Mouse (Mus musculus): ENCODE measurements around the gene Necap1. TPM values are rescaled to one million over a fixed set of nuclear protein-coding genes. Genes with fewer than 3 reads are reported as not detected.

Necap1 gene
- 52.1 and 56.2 TPM in 2 replicates for polyA plus RNA-seq (2016; fragmentation: Nextera tagmentation; extraction: Ambion mirVana)

- DNase-seq (ENCODE audit: low spot score) = peak; percentile 98
- Histone ChIP-seq H3K9me3 (replicated peaks) (no peaks in the 10 kb centered on the region), H3K36me3 (peaks cover 31% of the 10 kb centered on the region), H3K27ac (peak within 1 kb of the TSS; percentile 84), H3K4me1 (peaks cover 5% of the 10 kb centered on the region; the same call in 1 of the 2 replicates), H3K27me3 (ENCODE audit: low read depth, poor library complexity, severe bottlenecking) (no peaks in the 10 kb centered on the region), H3K4me3 (peak within 1 kb of the TSS; percentile 63)
- WGBS = 7% methylated on average over 43 of the region's 43 CpGs
Observed at GRCm38 (mm10) chr6:122873871-122874719, at the start of gene Necap1. Necap1 (plus strand) TSS chr6:122874474.

- H3K9me3 ChIP-seq (replicated peaks) = no peaks in the 10 kb centered on the region
- 93% methylated on average over 9 of the region's 9 CpGs for whole genome bisulfite sequencing
- no peak for DNase-seq (ENCODE audit: low spot score)
- H3K36me3 ChIP-seq = peaks cover 10% of the 10 kb centered on the region
- H3K27me3 ChIP-seq (ENCODE audit: low read depth, poor library complexity, severe bottlenecking) = no peaks in the 10 kb centered on the region; the same call in 1 of the 2 replicates
- H3K4me1 ChIP-seq = peaks cover 39% of the 10 kb centered on the region
- H3K4me3 ChIP-seq = no peak overlapping the region
- H3K27ac ChIP-seq = no peak overlapping the region
Observed at GRCm38 (mm10) chr6:122825166-122825565, 49.1 kb upstream of the Necap1 start.

- H3K4me1 ChIP-seq = peaks cover 30% of the 10 kb centered on the region
- H3K27me3 ChIP-seq (ENCODE audit: low read depth, poor library complexity, severe bottlenecking) = no peaks in the 10 kb centered on the region; the same call in 1 of the 2 replicates
- H3K9me3 ChIP-seq (replicated peaks) = no peaks in the 10 kb centered on the region
- H3K36me3 ChIP-seq = peaks cover 10% of the 10 kb centered on the region
- 2% methylated on average over 24 of the region's 29 CpGs for WGBS
- DNase-seq (ENCODE audit: low spot score) = peak; percentile 63
- H3K4me3 ChIP-seq = peak overlapping the region; percentile 53
- peak overlapping the region; percentile 76 for H3K27ac ChIP-seq
Observed at GRCm38 (mm10) chr6:122825923-122826742, 48.1 kb upstream of the Necap1 start.

- peaks cover 19% of the 10 kb centered on the region for H3K4me1 ChIP-seq
- H3K36me3 ChIP-seq = peaks cover 15% of the 10 kb centered on the region
- no peaks in the 10 kb centered on the region for H3K9me3 ChIP-seq (replicated peaks)
- WGBS = 45% methylated on average over 13 of the region's 13 CpGs
- no peak overlapping the region for H3K4me3 ChIP-seq
- no peak overlapping the region for H3K27ac ChIP-seq
- H3K27me3 ChIP-seq (ENCODE audit: low read depth, poor library complexity, severe bottlenecking) = no peaks in the 10 kb centered on the region
- peak; percentile 42 for DNase-seq (ENCODE audit: low spot score)
Observed at GRCm38 (mm10) chr6:122828086-122828485, 46.2 kb upstream of the Necap1 start.

GRCm38 (mm10) chr6:122832880-122833279 is 41.4 kb upstream of the Necap1 start:
- Histone ChIP-seq H3K4me3 (no peak overlapping the region), H3K36me3 (peaks cover 54% of the 10 kb centered on the region), H3K4me1 (no peaks in the 10 kb centered on the region), H3K9me3 (replicated peaks) (no peaks in the 10 kb centered on the region), H3K27ac (no peak overlapping the region), H3K27me3 (ENCODE audit: low read depth, poor library complexity, severe bottlenecking) (no peaks in the 10 kb centered on the region)
- no peak for DNase-seq (ENCODE audit: low spot score)
- 81% methylated on average over 7 of the region's 7 CpGs for WGBS

- DNase-seq (ENCODE audit: low spot score) = no peak
- no peaks in the 10 kb centered on the region for H3K27me3 ChIP-seq (ENCODE audit: low read depth, poor library complexity, severe bottlenecking)
Observed at GRCm38 (mm10) chr6:122834365-122834764, 39.9 kb upstream of the Necap1 start.

GRCm38 (mm10) chr6:122836974-122837373 is 37.3 kb upstream of the Necap1 start:
- Histone ChIP-seq H3K4me1 (no peaks in the 10 kb centered on the region), H3K27ac (no peak overlapping the region), H3K36me3 (peaks cover 83% of the 10 kb centered on the region), H3K9me3 (replicated peaks) (no peaks in the 10 kb centered on the region), H3K27me3 (ENCODE audit: low read depth, poor library complexity, severe bottlenecking) (no peaks in the 10 kb centered on the region), H3K4me3 (no peak overlapping the region)
- DNase-seq (ENCODE audit: low spot score) = no peak
- WGBS = 91% methylated on average over 3 of the region's 3 CpGs

More at GRCm38 (mm10) chr6:122834365-122834764, 39.9 kb upstream of the Necap1 start:
- no peaks in the 10 kb centered on the region for H3K9me3 ChIP-seq (replicated peaks)
- no peaks in the 10 kb centered on the region for H3K4me1 ChIP-seq
- no peak overlapping the region for H3K4me3 ChIP-seq
- 60% methylated on average over 4 of the region's 4 CpGs for WGBS
- peaks cover 61% of the 10 kb centered on the region for H3K36me3 ChIP-seq
- no peak overlapping the region for H3K27ac ChIP-seq

GRCm38 (mm10) chr6:122837539-122837938 is 36.7 kb upstream of the Necap1 start:
- H3K27me3 ChIP-seq (ENCODE audit: low read depth, poor library complexity, severe bottlenecking) = no peaks in the 10 kb centered on the region
- no peaks in the 10 kb centered on the region for H3K4me1 ChIP-seq
- DNase-seq (ENCODE audit: low spot score) = no peak
- WGBS = 91% methylated on average over 5 of the region's 5 CpGs
- H3K27ac ChIP-seq = no peak overlapping the region
- peaks cover 87% of the 10 kb centered on the region for H3K36me3 ChIP-seq
- no peak overlapping the region for H3K4me3 ChIP-seq
- H3K9me3 ChIP-seq (replicated peaks) = no peaks in the 10 kb centered on the region

- Histone ChIP-seq H3K9me3 (replicated peaks) (no peaks in the 10 kb centered on the region), H3K27me3 (ENCODE audit: low read depth, poor library complexity, severe bottlenecking) (no peaks in the 10 kb centered on the region), H3K4me1 (no peaks in the 10 kb centered on the region), H3K36me3 (peaks cover 55% of the 10 kb centered on the region), H3K4me3 (no peak overlapping the region), H3K27ac (no peak overlapping the region)
- DNase-seq (ENCODE audit: low spot score) = no peak
- 69% methylated on average over 6 of the region's 6 CpGs for WGBS
Observed at GRCm38 (mm10) chr6:122843759-122844158, 30.5 kb upstream of the Necap1 start.

- H3K27ac ChIP-seq = no peak overlapping the region
- DNase-seq (ENCODE audit: low spot score) = no peak
- no peak overlapping the region for H3K4me3 ChIP-seq
- 79% methylated on average over 2 of the region's 2 CpGs for WGBS
- no peaks in the 10 kb centered on the region for H3K9me3 ChIP-seq (replicated peaks)
- no peaks in the 10 kb centered on the region for H3K36me3 ChIP-seq
- H3K4me1 ChIP-seq = no peaks in the 10 kb centered on the region
- H3K27me3 ChIP-seq (ENCODE audit: low read depth, poor library complexity, severe bottlenecking) = no peaks in the 10 kb centered on the region
Observed at GRCm38 (mm10) chr6:122852696-122853095, 21.6 kb upstream of the Necap1 start.

GRCm38 (mm10) chr6:122854552-122854951 is 19.7 kb upstream of the Necap1 start:
- no peaks in the 10 kb centered on the region for H3K36me3 ChIP-seq
- no peaks in the 10 kb centered on the region for H3K27me3 ChIP-seq (ENCODE audit: low read depth, poor library complexity, severe bottlenecking)
- no peak overlapping the region for H3K27ac ChIP-seq
- no peaks in the 10 kb centered on the region for H3K4me1 ChIP-seq
- H3K9me3 ChIP-seq (replicated peaks) = no peaks in the 10 kb centered on the region
- WGBS = 89% methylated on average over 12 of the region's 12 CpGs
- no peak for DNase-seq (ENCODE audit: low spot score)
- H3K4me3 ChIP-seq = no peak overlapping the region

GRCm38 (mm10) chr6:122855955-122856354 is 18.3 kb upstream of the Necap1 start, which contains the start of gene C3ar1:
C3ar1 (minus strand) TSS chr6:122856161.
- no peaks in the 10 kb centered on the region for H3K36me3 ChIP-seq
- DNase-seq (ENCODE audit: low spot score) = no peak
- 80% methylated on average over 7 of the region's 7 CpGs for WGBS
- no peak within 1 kb of the TSS for H3K27ac ChIP-seq
- no peak within 1 kb of the TSS for H3K4me3 ChIP-seq
- H3K27me3 ChIP-seq (ENCODE audit: low read depth, poor library complexity, severe bottlenecking) = no peaks in the 10 kb centered on the region
- H3K4me1 ChIP-seq = no peaks in the 10 kb centered on the region
- no peaks in the 10 kb centered on the region for H3K9me3 ChIP-seq (replicated peaks)

GRCm38 (mm10) chr6:122862434-122862833 is 11.8 kb upstream of the Necap1 start:
- H3K27me3 ChIP-seq (ENCODE audit: low read depth, poor library complexity, severe bottlenecking) = no peaks in the 10 kb centered on the region
- H3K9me3 ChIP-seq (replicated peaks) = peaks cover 2% of the 10 kb centered on the region; the same call in 1 of the 2 replicates
- no peaks in the 10 kb centered on the region for H3K36me3 ChIP-seq
- H3K4me1 ChIP-seq = no peaks in the 10 kb centered on the region
- 82% methylated on average over 6 of the region's 6 CpGs for WGBS
- no peak overlapping the region for H3K27ac ChIP-seq
- DNase-seq (ENCODE audit: low spot score) = no peak
- no peak overlapping the region for H3K4me3 ChIP-seq
